Mouse (Mus musculus) frontal cortex, postnatal 36 days (tissue): Measurements from ENCODE around the gene Jph2.
A peak's percentile ranks its signal among the peaks of the same experiment; 100 is the strongest.
"Not testable (repeated sequence)": the region's sequence is repeated elsewhere in the genome, so short reads cannot be mapped to it uniquely, and the experiment has no call there.

ENCODE experiments used
- DNase-seq, 2 experiments: peaks; one replicate each; pipeline ENCODE4 v3.0.0; 2022; ENCODE audit warnings: low spot score in 2 of 2

The Jph2 gene

GRCm38 (mm10) chr2:163411344-163411743 lies 13.6 kb upstream of the Jph2 start:
- not testable (repeated sequence) for DNase-seq

GRCm38 (mm10) chr2:163410211-163410610 lies 12.4 kb upstream of the Jph2 start:
- no peak for DNase-seq

- no peak for DNase-seq
Observed at GRCm38 (mm10) chr2:163404037-163404815, 6.4 kb upstream of the Jph2 start.

- DNase-seq, result peak; percentile 83 to 92
Observed at GRCm38 (mm10) chr2:163401221-163401620, 3.4 kb upstream of the Jph2 start.

- no peak for DNase-seq
Observed at GRCm38 (mm10) chr2:163399222-163399621, 1.4 kb upstream of the Jph2 start.

GRCm38 (mm10) chr2:163398770-163399169 lies 977 bp upstream of the Jph2 start:
- DNase-seq, result no peak

- DNase-seq, result no peak
Observed at GRCm38 (mm10) chr2:163397071-163397470, 722 bp downstream of the Jph2 start.

- no peak for DNase-seq
Observed at GRCm38 (mm10) chr2:163394977-163395376, 2.8 kb downstream of the Jph2 start.

- no peak for DNase-seq
Observed at GRCm38 (mm10) chr2:163393976-163394375, 3.8 kb downstream of the Jph2 start.

GRCm38 (mm10) chr2:163393241-163393640 lies 4.6 kb downstream of the Jph2 start:
- no peak for DNase-seq

- no peak for DNase-seq
Observed at GRCm38 (mm10) chr2:163392436-163392835, 5.4 kb downstream of the Jph2 start.

- no peak for DNase-seq
Observed at GRCm38 (mm10) chr2:163386423-163387190, 11.2 kb downstream of the Jph2 start.

GRCm38 (mm10) chr2:163385126-163385525 lies 12.7 kb downstream of the Jph2 start:
- no peak for DNase-seq

- DNase-seq, result no peak
Observed at GRCm38 (mm10) chr2:163381246-163381645, 16.5 kb downstream of the Jph2 start.

GRCm38 (mm10) chr2:163379366-163379765 lies 18.4 kb downstream of the Jph2 start:
- DNase-seq, result no peak

- no peak for DNase-seq
Observed at GRCm38 (mm10) chr2:163376082-163376481, 21.7 kb downstream of the Jph2 start.

- no peak for DNase-seq
Observed at GRCm38 (mm10) chr2:163375468-163375867, 22.3 kb downstream of the Jph2 start.

GRCm38 (mm10) chr2:163372627-163373026 lies 25.2 kb downstream of the Jph2 start:
- no peak for DNase-seq

- DNase-seq, result no peak
Observed at GRCm38 (mm10) chr2:163370175-163370574, 27.6 kb downstream of the Jph2 start.

GRCm38 (mm10) chr2:163364785-163365541 lies 32.8 kb downstream of the Jph2 start:
- DNase-seq, result no peak

- no peak for DNase-seq
Observed at GRCm38 (mm10) chr2:163362940-163363921, 34.6 kb downstream of the Jph2 start.
